Mouse (Mus musculus) lung, adult 10 weeks (tissue): ENCODE results near the gene Cd300ld2. TPM values are rescaled to one million over a fixed set of nuclear protein-coding genes. Genes with fewer than 3 reads are reported as not detected.

Experiments
- polyA plus RNA-seq: library from polyadenylated mRNA; stranded (reverse); fragments of 350-450 nt; fragmentation: Illumina TruSeq; extraction: RNeasy Lipid Tissue Mini Kit (QIAGEN cat#74804); gene quantifications from one replicate; pipeline ENCODE4 v1.2.3, GENCODE M21; 2014; ENCODE audit warnings: low read depth, low replicate concordance; ENCODE audit not compliant: insufficient read depth

The Cd300ld2 gene
- polyA plus RNA-seq: not detected

GRCm38 (mm10) chr11:115016093-115016492 lies at the start of gene Cd300ld2:
Gene Cd300ld2, minus strand, starts transcription at chr11:115016193.

GRCm38 (mm10) chr11:115062077-115062476 lies 46.1 kb upstream of the Cd300ld2 start, which contains the start of gene Cd300e:
Gene Cd300e, minus strand, starts transcription at chr11:115062177.

GRCm38 (mm10) chr11:115048259-115048658 lies 32.3 kb upstream of the Cd300ld2 start, which contains the start of gene Cd300ld3:
Gene Cd300ld3, minus strand, starts transcription at chr11:115048409.

GRCm38 (mm10) chr11:115037669-115038068 lies 21.7 kb upstream of the Cd300ld2 start, which contains the start of gene Cd300ld5:
Gene Cd300ld5, minus strand, starts transcription at chr11:115037769.

GRCm38 (mm10) chr11:115026912-115027311 lies 10.9 kb upstream of the Cd300ld2 start, which contains the start of gene Cd300ld4:
Gene Cd300ld4, minus strand, starts transcription at chr11:115027012.

GRCm38 (mm10) chr11:115001474-115002040 lies 14.4 kb downstream of the Cd300ld2 start, which contains the start of gene Cd300c2:
Gene Cd300c2, minus strand, starts transcription at chr11:115001880.

GRCm38 (mm10) chr11:114989793-114990192 lies 26.2 kb downstream of the Cd300ld2 start, which contains the start of gene Cd300ld:
Gene Cd300ld, minus strand, starts transcription at chr11:114989922.

GRCm38 (mm10) chr11:114968752-114969207 lies 47.2 kb downstream of the Cd300ld2 start, which contains the start of gene Cd300c:
Gene Cd300c, minus strand, starts transcription at chr11:114969157.

Other genes starting within 250 kb of the Cd300ld2 start
- gene Btbd17, start 220.2 kb downstream of the Cd300ld2 start, polyA plus RNA-seq: 0.33 TPM
- gene Gpr142, start 217.3 kb downstream of the Cd300ld2 start, polyA plus RNA-seq: not detected
- gene Gprc5c, start 165.0 kb downstream of the Cd300ld2 start, polyA plus RNA-seq: 5.0 TPM
- gene Cd300a, start 126.2 kb downstream of the Cd300ld2 start, polyA plus RNA-seq: 5.6 TPM
- gene Cd300lb, start 81.8 kb downstream of the Cd300ld2 start, polyA plus RNA-seq: 3.8 TPM
- gene Cd300c, start 47.0 kb downstream of the Cd300ld2 start, polyA plus RNA-seq: 1.2 TPM
- gene Cd300ld, start 26.3 kb downstream of the Cd300ld2 start, polyA plus RNA-seq: 4.7 TPM
- 24.2 TPM for gene Cd300c2, start 14.3 kb downstream of the Cd300ld2 start, polyA plus RNA-seq
- gene Cd300ld4, start 10.8 kb upstream of the Cd300ld2 start, polyA plus RNA-seq: not detected
- gene Cd300ld5, start 21.6 kb upstream of the Cd300ld2 start, polyA plus RNA-seq: 0.79 TPM
- 2.4 TPM for gene Cd300ld3, start 32.2 kb upstream of the Cd300ld2 start, polyA plus RNA-seq
- gene Cd300e, start 46.0 kb upstream of the Cd300ld2 start, polyA plus RNA-seq: 1.3 TPM
- gene Rab37, start 75.2 kb upstream of the Cd300ld2 start, polyA plus RNA-seq: 1.1 TPM
- 6.7 TPM for gene Cd300lf, start 117.8 kb upstream of the Cd300ld2 start, polyA plus RNA-seq
- 44.9 TPM for gene Slc9a3r1, start 147.1 kb upstream of the Cd300ld2 start, polyA plus RNA-seq
- gene Tmem104, start 171.3 kb upstream of the Cd300ld2 start, polyA plus RNA-seq: 4.0 TPM
- 33.1 TPM for gene Nat9, start 171.7 kb upstream of the Cd300ld2 start, polyA plus RNA-seq